Mouse (Mus musculus) CH12.LX (cell line): ENCODE data around the gene Adsl. TPM values are rescaled to one million over a fixed set of nuclear protein-coding genes. Genes with fewer than 3 reads are reported as not detected.

Experiments
- DNase-seq: peaks from one replicate; pipeline ENCODE4 v3.0.0-alpha.2; 2013; ENCODE audit errors: extremely low read depth
- H3K27ac ChIP-seq: 2 replicates; pipeline ENCODE4 v1.5.1; 2012; ENCODE audit warnings: low read depth, mild to moderate bottlenecking, control low read depth, moderate library complexity; ENCODE audit not compliant: insufficient read depth
- H3K27me3 ChIP-seq: replicated peaks from 2 replicates; pipeline ENCODE3; 2012; ENCODE audit warnings: inconsistent platforms
- H3K36me3 ChIP-seq, 2 experiments: replicated peaks in 1 of 2; 2 replicates each; pipeline versions ENCODE3 to v1.6.1; 2012; ENCODE audit warnings: inconsistent platforms in 1 of 2, low read length in 1 of 2, mild to moderate bottlenecking in 1 of 2, mixed read lengths in 1 of 2, moderate library complexity in 1 of 2; ENCODE audit not compliant: control insufficient read depth in 1 of 2, insufficient read depth in 1 of 2
- H3K4me1 ChIP-seq, 2 experiments: 2 replicates each; pipeline ENCODE4 v1.6.1; 2012; ENCODE audit warnings: inconsistent platforms in 1 of 2, moderate library complexity in 1 of 2; ENCODE audit not compliant: insufficient read depth in 2 of 2, control insufficient read depth in 1 of 2
- H3K4me2 ChIP-seq: 2 replicates; pipeline ENCODE4 v1.6.1; 2012; ENCODE audit warnings: low read depth, mild to moderate bottlenecking, control low read depth; ENCODE audit not compliant: poor library complexity, insufficient read depth, severe bottlenecking
- H3K4me3 ChIP-seq, 3 experiments: fragments of 150-350 bp in 1 of 3; sonication (generic) in 1 of 3; replicated peaks in 1 of 3; 2 replicates each; pipeline versions ENCODE3 to v1.5.1; 2011 to 2012; ENCODE audit warnings: low read depth in 2 of 3, low read length in 2 of 3, mild to moderate bottlenecking in 2 of 3, moderate library complexity in 2 of 3, control low read depth in 1 of 3, improper control_type of control experiment in 1 of 3, inconsistent platforms in 1 of 3, mixed read lengths in 1 of 3; ENCODE audit not compliant: poor library complexity in 1 of 3
- H3K79me2 ChIP-seq: replicated peaks from 2 replicates; pipeline ENCODE4 v1.6.1; 2012; ENCODE audit warnings: mild to moderate bottlenecking, moderate library complexity; ENCODE audit not compliant: control insufficient read depth, poor library complexity, insufficient read depth, severe bottlenecking; ENCODE audit errors: extremely low read depth
- H3K9ac ChIP-seq: 2 replicates; pipeline ENCODE4 v1.6.1; 2012; ENCODE audit warnings: low read depth, mild to moderate bottlenecking, control low read depth, moderate library complexity; ENCODE audit not compliant: insufficient read depth
- H3K9me3 ChIP-seq: replicated peaks from 2 replicates; pipeline ENCODE3; 2012; ENCODE audit warnings: low read length, inconsistent platforms, mixed read lengths
- BHLHE40 ChIP-seq: IDR thresholded peaks from 2 replicates; pipeline ENCODE4 v1.6.1; 2011; ENCODE audit warnings: mild to moderate bottlenecking, low read depth, low read length, improper control_type of control experiment
- EP300 ChIP-seq: IDR thresholded peaks from 2 replicates; pipeline ENCODE4 v1.6.1; 2011; ENCODE audit warnings: low read length, improper control_type of control experiment
- ETS1 ChIP-seq: conservative IDR thresholded peaks from 2 replicates; pipeline ENCODE4 v1.6.1; 2012; ENCODE audit warnings: low read depth, mild to moderate bottlenecking, inconsistent platforms, low read length, improper control_type of control experiment, moderate library complexity
- HCFC1 ChIP-seq: IDR thresholded peaks from 2 replicates; pipeline ENCODE4 v1.6.1; 2012; ENCODE audit warnings: low read depth, mild to moderate bottlenecking, inconsistent platforms, low read length, improper control_type of control experiment
- IRF4 ChIP-seq: IDR thresholded peaks from 2 replicates; pipeline ENCODE4 v1.6.1; 2014; ENCODE audit warnings: low read depth, mild to moderate bottlenecking, inconsistent platforms, low read length, improper control_type of control experiment
- JUN ChIP-seq: IDR thresholded peaks from 2 replicates; pipeline ENCODE4 v1.6.1; 2011; ENCODE audit warnings: low read depth, mild to moderate bottlenecking, low read length, improper control_type of control experiment, moderate library complexity; ENCODE audit not compliant: insufficient read depth
- MAFK ChIP-seq: IDR thresholded peaks from 2 replicates; pipeline ENCODE4 v1.6.1; 2011; ENCODE audit warnings: low read length, improper control_type of control experiment; ENCODE audit not compliant: insufficient replicate concordance
- MEF2A ChIP-seq: IDR thresholded peaks from 2 replicates; pipeline ENCODE4 v1.6.1; 2014; ENCODE audit warnings: low read depth, mild to moderate bottlenecking, inconsistent platforms, low read length, improper control_type of control experiment, borderline replicate concordance
- POLR2A ChIP-seq: IDR thresholded peaks from 2 replicates; pipeline ENCODE4 v1.6.1; 2011; ENCODE audit warnings: low read depth, mild to moderate bottlenecking, improper control_type of control experiment, low read length
- SIN3A ChIP-seq: IDR thresholded peaks from 2 replicates; pipeline ENCODE4 v1.6.1; 2012; ENCODE audit warnings: low read length, improper control_type of control experiment, inconsistent platforms
- TCF12 ChIP-seq: IDR thresholded peaks from 2 replicates; pipeline ENCODE4 v1.6.1; 2014; ENCODE audit warnings: low read depth, mild to moderate bottlenecking, inconsistent platforms, low read length, improper control_type of control experiment
- USF2 ChIP-seq: conservative IDR thresholded peaks from 2 replicates; pipeline ENCODE4 v1.6.1; 2011; ENCODE audit warnings: low read depth, low read length, improper control_type of control experiment
- dilution Hi-C: fragments of 300-500 bp; cut with MboI; formaldehyde crosslinking; loops from 2 replicates; pipeline ENCODE4 v1.14.3; 2020; ENCODE audit warnings: low sequenced_read_pairs; ENCODE audit not compliant: extremely low pct_unique_long_range_greater_than_20kb, extremely low pct_ligation_motif_present
- in situ Hi-C: fragments of 300-500 bp; cut with MboI; formaldehyde crosslinking; loops from 3 replicates; pipeline ENCODE4 v1.14.3; 2019; ENCODE audit warnings: low sequenced_read_pairs, low pct_ligation_motif_present, low pct_unique_long_range_greater_than_20kb, mixed read lengths
- polyA plus RNA-seq: library from polyadenylated mRNA; unstranded; fragments of >175 nt; gene quantifications from 2 replicates; pipeline ENCODE4 v1.2.1, GENCODE M21; 2012; ENCODE audit warnings: low read depth; ENCODE audit not compliant: insufficient read length
- total RNA-seq, 2 experiments: library from RNA; depleted of rRNA; stranded (reverse); fragments of 300-350 nt in 1 of 2; fragments of >200 nt in 1 of 2; gene quantifications; 2 replicates each; pipeline ENCODE4 v1.2.3; 2012 to 2014

Adsl gene
- total and polyA plus RNA-seq, 3 experiments = 226 to 356 (median 276) TPM

GRCm38 (mm10) chr15:80938615-80939014 lies 9.7 kb upstream of the Adsl start:
- Histone ChIP-seq H3K4me2 (peak overlapping the region; percentile 58), H3K9ac (peak overlapping the region; percentile 11; the same call in 1 of the 2 replicates), H3K36me3 (peaks cover 8 to 41% of the 10 kb centered on the region in 2 experiments), H3K4me1 (peaks cover 24 to 67% of the 10 kb centered on the region in 2 experiments), H3K27ac (peak overlapping the region; percentile 59; the same call in 1 of the 2 replicates), H3K27me3 (no peaks in the 10 kb centered on the region), H3K9me3 (no peaks in the 10 kb centered on the region), H3K79me2 (no peaks in the 10 kb centered on the region), H3K4me3 (no peak overlapping the region)
- dilution Hi-C loops = no loop called here
- no peak for TF ChIP-seq POLR2A
- TF ChIP-seq ETS1 = peak; percentile 14; the same call in 1 of the 2 replicates
- TF ChIP-seq USF2 = no peak
- peak; percentile 35; the same call in 1 of the 2 replicates for TF ChIP-seq BHLHE40
- no peak for TF ChIP-seq JUN
- peak; percentile 51 for TF ChIP-seq EP300
- TF ChIP-seq HCFC1 = peak; percentile 13; the same call in 1 of the 2 replicates
- TF ChIP-seq SIN3A = 0 out of 2 replicates have a peak, but pooled peaks have one; percentile 31
- no peak for TF ChIP-seq MAFK
- TF ChIP-seq MEF2A = 0 out of 2 replicates have a peak, but pooled peaks have one; percentile 29
- TF ChIP-seq IRF4 = peak; percentile 60; the same call in 1 of the 2 replicates
- DNase-seq = peak; percentile 40
- in situ Hi-C loops = no loop called here

- H3K4me2 ChIP-seq = peak overlapping the region; percentile 58
- peaks cover 6 to 35% of the 10 kb centered on the region in 2 experiments for H3K36me3 ChIP-seq
- peak overlapping the region; percentile 59; the same call in 1 of the 2 replicates for H3K27ac ChIP-seq
- no peaks in the 10 kb centered on the region for H3K9me3 ChIP-seq
- no peak overlapping the region for H3K9ac ChIP-seq
- H3K4me3 ChIP-seq = no peak overlapping the region
- H3K79me2 ChIP-seq = no peaks in the 10 kb centered on the region
- DNase-seq = peak; percentile 58
- in situ Hi-C loops = no loop called here
- TF ChIP-seq IRF4 (no peak), TCF12 (peak; percentile 37; the same call in 1 of the 2 replicates), BHLHE40 (peak; percentile 93), ETS1 (peak; percentile 81)
- H3K4me1 ChIP-seq = peaks cover 24 to 67% of the 10 kb centered on the region in 2 experiments
- H3K27me3 ChIP-seq = no peaks in the 10 kb centered on the region
- dilution Hi-C loops = no loop called here
Measured at GRCm38 (mm10) chr15:80939401-80939800, 8.9 kb upstream of the Adsl start.
